Mouse (Mus musculus) midbrain, postnatal 0 days (tissue): Measurements from ENCODE around the gene Ppl. TPM values are rescaled to one million over a fixed set of nuclear protein-coding genes. Genes with fewer than 3 reads are reported as not detected.

Experiments used
- ATAC-seq: fragments of 200-750 bp; cut with Nextera tagmentation; 2 replicates; pipeline ENCODE4 v1.8.0; 2017; ENCODE audit warnings: moderate number of reproducible peaks, mild to moderate bottlenecking, moderate TSS enrichment, moderate library complexity; ENCODE audit not compliant: low FRiP score
- DNase-seq: peaks from one replicate; pipeline ENCODE4 v3.0.0-alpha.2; 2015; ENCODE audit warnings: low spot score
- H3K27ac ChIP-seq: fragments of 300-500 bp; sonication (generic); 2 replicates; pipeline ENCODE4 v1.5.1; 2014; ENCODE audit warnings: low read depth, mild to moderate bottlenecking, low read length, mixed read lengths
- H3K27me3 ChIP-seq: fragments of 300-500 bp; sonication (generic); 2 replicates; pipeline ENCODE4 v1.6.1; 2014; ENCODE audit warnings: low read length, control low read depth, mixed read lengths; ENCODE audit not compliant: insufficient read depth
- H3K36me3 ChIP-seq: fragments of 300-500 bp; sonication (generic); 2 replicates; pipeline ENCODE4 v1.6.1; 2014; ENCODE audit warnings: low read length, control low read depth, mixed read lengths; ENCODE audit not compliant: insufficient read depth
- H3K4me1 ChIP-seq: fragments of 300-500 bp; sonication (generic); 2 replicates; pipeline ENCODE4 v1.6.1; 2014; ENCODE audit warnings: mild to moderate bottlenecking, control low read depth, antibody characterized with exemption, low read length, mixed read lengths; ENCODE audit not compliant: insufficient read depth
- H3K4me2 ChIP-seq: fragments of 300-500 bp; sonication (generic); 2 replicates; pipeline ENCODE4 v1.6.1; 2014; ENCODE audit warnings: low read depth, mild to moderate bottlenecking, low read length, mixed read lengths; ENCODE audit not compliant: poor library complexity, severe bottlenecking
- H3K4me3 ChIP-seq: fragments of 300-500 bp; sonication (generic); 2 replicates; pipeline ENCODE4 v1.5.1; 2014; ENCODE audit warnings: low read depth, mild to moderate bottlenecking, low read length, moderate library complexity
- H3K9ac ChIP-seq: fragments of 300-500 bp; sonication (generic); replicated peaks from 2 replicates; pipeline ENCODE4 v1.6.1; 2014; ENCODE audit warnings: mild to moderate bottlenecking, low read length, moderate library complexity, mixed read lengths; ENCODE audit not compliant: poor library complexity, severe bottlenecking
- H3K9me3 ChIP-seq: fragments of 300-500 bp; sonication (generic); 2 replicates; pipeline ENCODE4 v1.6.1; 2016; ENCODE audit warnings: low read length, control low read depth
- CTCF ChIP-seq: IDR thresholded peaks from 2 replicates; pipeline ENCODE4 v1.5.1; 2016; ENCODE audit warnings: antibody characterized with exemption, mild to moderate bottlenecking
- WGBS: fragments of 180-500 bp; shearing (Covaris S2); extraction: QIAGEN DNeasy Blood & Tissue Kit; methylation state at CpG from one replicate; pipeline ENCODE4 v1.1.7; 2014; 5-methylcytosine and 5-hydroxymethylcytosine counted together
- polyA plus RNA-seq: library from polyadenylated mRNA; unstranded; fragments of >200 nt; fragmentation: Nextera tagmentation; extraction: Ambion mirVana; gene quantifications from 2 replicates; pipeline ENCODE4 v1.2.1, GENCODE M21; 2015
- total RNA-seq: library from RNA; depleted of rRNA; stranded (reverse); fragments of >200 nt; gene quantifications from 2 replicates; pipeline ENCODE4 v1.2.3, GENCODE M21; 2014

Gene Ppl
- total and polyA plus RNA-seq, 2 experiments from 2014 or later: 0.10 to 0.88 TPM

GRCm38 (mm10) chr16:5071974-5072373, 60.2 kb downstream of the Ppl start:
- no peaks in the 10 kb centered on the region for H3K27me3 ChIP-seq
- TF ChIP-seq CTCF: no peak
- no peaks in the 10 kb centered on the region for H3K9me3 ChIP-seq
- H3K4me2 ChIP-seq: no peak overlapping the region
- no peaks in the 10 kb centered on the region for H3K4me1 ChIP-seq
- 96% methylated on average over 7 of the region's 7 CpGs for WGBS
- peaks cover 59% of the 10 kb centered on the region for H3K36me3 ChIP-seq
- no peak overlapping the region for H3K9ac ChIP-seq
- no peak overlapping the region for H3K4me3 ChIP-seq
- no peak overlapping the region for H3K27ac ChIP-seq
- no peak for DNase-seq
- no peak for ATAC-seq

- WGBS: 94% methylated on average over 3 of the region's 3 CpGs
- Histone ChIP-seq H3K27me3 (no peaks in the 10 kb centered on the region), H3K9me3 (no peaks in the 10 kb centered on the region), H3K4me3 (no peak overlapping the region), H3K36me3 (peaks cover 45% of the 10 kb centered on the region), H3K4me2 (no peak overlapping the region), H3K9ac (no peak overlapping the region), H3K4me1 (no peaks in the 10 kb centered on the region), H3K27ac (no peak overlapping the region)
- no peak for ATAC-seq
- DNase-seq: peak; percentile 9
- TF ChIP-seq CTCF: no peak
Observed at GRCm38 (mm10) chr16:5070321-5070720, 61.9 kb downstream of the Ppl start.

DNA sequence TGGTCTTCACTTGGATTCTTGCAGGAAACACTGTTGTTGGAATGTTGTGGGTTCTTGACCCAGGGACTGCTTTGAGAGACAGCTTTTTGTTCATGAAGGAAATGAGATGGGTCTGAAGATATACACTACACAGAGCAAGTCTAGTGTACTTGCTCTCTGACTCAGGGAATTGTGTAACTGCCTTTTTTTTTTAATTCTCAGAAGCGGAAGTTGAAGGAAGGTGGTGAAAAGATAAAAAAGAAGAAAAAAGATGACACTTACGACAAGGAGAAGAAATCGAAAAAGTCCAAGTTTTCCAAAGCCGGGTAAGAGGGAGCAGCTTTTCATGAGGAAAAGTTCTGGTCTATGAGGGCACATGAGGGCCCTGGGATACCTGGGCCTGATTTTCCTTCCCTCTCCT, 68.7 kb downstream of the Ppl start:
- Histone ChIP-seq H3K27ac (no peak overlapping the region), H3K4me3 (no peak overlapping the region), H3K9me3 (no peaks in the 10 kb centered on the region), H3K27me3 (no peaks in the 10 kb centered on the region), H3K36me3 (peaks cover 39% of the 10 kb centered on the region), H3K9ac (no peak overlapping the region), H3K4me1 (no peaks in the 10 kb centered on the region), H3K4me2 (no peak overlapping the region)
- 95% methylated on average over 4 of the region's 4 CpGs for WGBS
- no peak for DNase-seq
- TF ChIP-seq CTCF: no peak
- no peak for ATAC-seq

DNA sequence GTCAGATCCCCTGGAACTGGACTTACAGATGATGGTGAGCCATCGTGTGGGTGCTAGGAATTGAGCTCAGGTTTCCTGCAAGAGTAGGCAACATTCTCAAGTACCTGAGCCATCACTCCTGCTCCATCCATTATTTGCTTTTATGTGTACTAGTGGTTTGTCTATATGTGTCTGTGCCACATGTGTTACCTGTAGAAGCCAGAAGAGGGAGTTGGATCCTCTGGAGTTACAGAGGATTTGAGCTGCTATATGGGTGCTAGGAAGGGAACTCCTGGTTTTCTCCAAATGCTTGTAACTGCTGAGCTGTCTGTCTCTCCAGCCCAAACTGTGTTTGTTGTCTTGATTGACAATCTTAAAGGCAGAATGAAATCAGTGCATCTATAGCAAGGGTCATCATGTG, 74.1 kb downstream of the Ppl start:
- Histone ChIP-seq H3K4me1 (no peaks in the 10 kb centered on the region), H3K4me2 (no peak overlapping the region), H3K9ac (no peak overlapping the region), H3K27ac (no peak overlapping the region), H3K27me3 (no peaks in the 10 kb centered on the region), H3K4me3 (no peak overlapping the region), H3K9me3 (no peaks in the 10 kb centered on the region), H3K36me3 (peaks cover 23% of the 10 kb centered on the region)
- DNase-seq: peak; percentile 41
- TF ChIP-seq CTCF: peak; percentile 71
- WGBS: 100% methylated on average over 1 of the region's 1 CpGs
- no peak for ATAC-seq

DNA sequence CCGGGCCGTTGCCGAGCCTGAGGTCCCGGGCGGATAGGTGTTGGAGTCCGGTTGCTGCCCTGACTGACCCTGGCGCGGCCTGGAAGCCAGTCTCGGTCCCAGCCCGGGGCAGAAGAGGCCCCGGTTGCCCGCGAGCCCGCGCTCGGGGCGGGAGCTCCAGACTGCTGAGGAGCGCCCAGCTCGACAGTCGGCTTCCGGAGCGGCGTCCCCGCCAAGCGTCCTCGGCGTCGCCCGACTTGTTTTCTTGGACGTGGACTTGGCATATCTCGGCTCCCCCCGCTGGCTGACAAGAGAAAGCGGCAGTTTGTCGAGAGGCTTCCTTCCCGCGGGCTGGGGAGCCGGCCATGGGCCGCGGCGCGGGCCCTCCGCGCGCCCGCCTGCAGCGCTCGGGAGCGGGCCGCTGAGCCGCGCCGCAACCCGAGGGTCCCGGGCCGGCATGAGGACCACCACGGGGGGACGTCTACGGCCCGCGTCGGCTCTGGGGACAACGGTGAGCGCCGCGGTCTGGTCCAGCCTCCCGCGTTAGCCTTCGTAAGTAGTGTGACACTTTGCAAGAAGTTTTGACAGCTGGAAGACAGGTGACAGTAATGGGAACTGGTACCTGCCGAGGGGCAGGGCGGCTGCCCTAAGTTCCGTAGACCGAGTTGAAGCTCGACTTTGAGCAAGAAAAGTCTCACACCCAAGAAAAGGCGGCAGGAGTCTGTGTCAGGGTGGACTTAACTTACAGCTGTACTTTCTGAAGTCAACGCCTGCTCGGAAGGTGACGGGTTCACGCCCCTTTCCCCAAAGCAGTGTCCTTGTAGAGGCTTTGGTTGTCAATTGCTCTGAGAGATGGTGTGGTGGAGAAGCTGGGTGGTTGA, 81.7 kb downstream of the Ppl start:
- peaks cover 14% of the 10 kb centered on the region; the same call in 1 of the 2 replicates for H3K36me3 ChIP-seq
- H3K9me3 ChIP-seq: no peaks in the 10 kb centered on the region
- peak overlapping the region; percentile 98 for H3K4me3 ChIP-seq
- peak overlapping the region; percentile 87 for H3K9ac ChIP-seq
- under 1% methylated on average over 77 of the region's 78 CpGs for WGBS
- peak overlapping the region; percentile 92 for H3K4me2 ChIP-seq
- TF ChIP-seq CTCF: no peak
- peaks cover 7% of the 10 kb centered on the region; the same call in 1 of the 2 replicates for H3K4me1 ChIP-seq
- H3K27me3 ChIP-seq: no peaks in the 10 kb centered on the region
- DNase-seq (peak; percentile 71), ATAC-seq (peak; percentile 67)
- H3K27ac ChIP-seq: peak overlapping the region; percentile 97

DNA sequence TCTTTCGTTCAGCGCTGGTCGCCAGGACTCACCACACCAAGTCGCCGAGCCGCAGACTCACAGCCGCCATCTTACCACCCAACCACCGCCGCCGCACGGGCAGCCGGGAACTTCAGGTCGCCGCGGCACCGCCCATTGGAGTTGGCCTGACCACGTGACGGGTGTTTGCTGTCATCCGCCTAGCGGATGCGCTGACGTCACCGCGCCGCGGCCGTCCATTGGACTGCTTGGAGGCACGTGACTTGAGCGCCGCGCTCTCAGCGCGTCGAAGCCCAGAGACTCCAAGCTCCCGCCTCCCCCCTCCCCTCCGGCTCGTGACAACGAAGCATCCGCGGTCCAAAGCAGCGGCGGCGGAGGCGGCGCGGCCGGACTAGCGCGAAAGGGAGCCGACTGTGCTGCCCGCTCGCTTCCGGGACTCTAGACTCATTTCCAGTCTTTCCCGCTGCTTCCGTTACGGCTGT, 82.4 kb downstream of the Ppl start, which contains the start of the genes Glyr1 and Ubn1:
Gene Glyr1, minus strand, starts transcription at position 90 of the 461 bp plus-strand sequence.
Gene Ubn1, plus strand, starts transcription at position 284 of the 461 bp plus-strand sequence.
- no peak; the same call in 1 of the 2 replicates for TF ChIP-seq CTCF

More for the DNA sequence above, 82.4 kb downstream of the Ppl start, which contains the start of the genes Glyr1 and Ubn1:
- Histone ChIP-seq H3K4me1 (peaks cover 7% of the 10 kb centered on the region; the same call in 1 of the 2 replicates), H3K27me3 (no peaks in the 10 kb centered on the region), H3K36me3 (peaks cover 18% of the 10 kb centered on the region), H3K27ac (peak within 1 kb of the TSS; percentile 97), H3K9ac (peak within 1 kb of the TSS; percentile 90), H3K4me3 (peak within 1 kb of the TSS; percentile 98), H3K4me2 (peak within 1 kb of the TSS; percentile 92), H3K9me3 (no peaks in the 10 kb centered on the region)
- under 1% methylated on average over 46 of the region's 56 CpGs for WGBS
- DNase-seq: peak; percentile 100
- peak; percentile 100 for ATAC-seq
